Mouse (Mus musculus) B cell, adult 62 days (primary cell): ENCODE data around the gene Gm3187. TPM values are rescaled to one million over a fixed set of nuclear protein-coding genes. Genes with fewer than 3 reads are reported as not detected.

Experiments
- total RNA-seq: library from RNA; stranded (reverse); gene quantifications from 4 replicates; pipeline ENCODE4 v1.2.4, GENCODE M21; 2023

Gm3187 gene
- not detected in 4 replicates for total RNA-seq

GRCm38 (mm10) chr14:5483907-5484306 is at the start of gene Gm3187:
Gene Gm3187, plus strand, starts transcription at chr14:5484207.

GRCm38 (mm10) chr14:5455367-5455766 is 28.6 kb upstream of the Gm3187 start, which contains the start of gene Gm3194:
Gene Gm3194, minus strand, starts transcription at chr14:5455467.

DNA sequence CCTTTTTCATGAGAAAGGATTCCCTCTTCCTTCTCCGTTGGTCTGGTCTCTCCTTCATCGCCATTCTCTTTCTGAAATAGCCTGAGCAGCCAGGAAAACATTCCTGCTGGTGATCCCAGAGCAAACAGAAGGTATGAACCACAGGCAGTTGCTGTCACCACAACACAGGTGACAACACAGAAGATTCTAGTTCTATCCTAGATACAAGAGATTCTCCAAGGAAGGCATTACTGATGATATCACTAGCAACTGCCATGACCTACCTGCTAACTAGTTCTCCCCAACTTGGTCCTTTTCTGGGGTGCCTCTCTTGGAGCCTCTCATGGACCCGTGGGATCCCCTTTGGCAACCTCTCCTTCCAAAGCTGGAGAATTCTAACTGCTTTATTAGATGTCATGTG is 6.3 kb upstream of the Gm3187 start, which contains the start of gene Gm8246:
Gene Gm8246, minus strand, starts transcription at position 101 of the 400 bp plus-strand sequence.

GRCm38 (mm10) chr14:5501374-5501773 is 17.4 kb downstream of the Gm3187 start, which contains the start of gene Gm3488:
Gene Gm3488, plus strand, starts transcription at chr14:5501674.

DNA sequence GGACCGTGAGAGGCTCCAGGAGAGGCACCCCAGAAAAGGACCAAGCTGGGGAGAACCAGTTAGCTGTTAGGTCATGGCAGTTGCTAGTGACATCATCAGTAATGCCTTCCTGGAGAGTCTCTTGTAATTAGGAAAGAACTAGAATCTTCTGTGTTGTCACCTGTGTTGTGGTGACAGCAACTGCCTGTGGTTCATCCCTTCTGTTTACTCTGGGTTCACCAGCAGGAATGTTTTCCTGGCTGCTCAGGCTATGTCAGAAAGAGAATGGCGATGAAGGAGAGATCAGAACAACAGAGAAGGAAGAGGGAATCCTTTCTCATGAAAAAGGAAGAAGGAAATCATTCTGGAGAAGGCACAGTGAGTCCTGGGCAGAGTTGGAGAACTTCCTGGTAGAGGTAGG is 54.2 kb downstream of the Gm3187 start, which contains the start of gene Gm3532:
Gene Gm3532, plus strand, starts transcription at position 301 of the 400 bp plus-strand sequence.

Other genes starting within 250 kb of the Gm3187 start
- not detected in 4 replicates for gene Gm3526, start 223.6 kb upstream of the Gm3187 start, total RNA-seq
- not detected in 4 replicates for gene Gm3542, start 149.3 kb upstream of the Gm3187 start, total RNA-seq
- not detected in 4 replicates for gene Gm3500, start 95.2 kb upstream of the Gm3187 start, total RNA-seq
- gene Gm3194, start 28.7 kb upstream of the Gm3187 start, total RNA-seq: not detected in 4 replicates
- gene Gm8246, start 6.4 kb upstream of the Gm3187 start, total RNA-seq: not detected in 4 replicates
- not detected in 4 replicates for gene Gm3488, start 17.5 kb downstream of the Gm3187 start, total RNA-seq
- gene Gm3532, start 54.3 kb downstream of the Gm3187 start, total RNA-seq: not detected in 4 replicates
- gene Gm8265, start 148.8 kb downstream of the Gm3187 start, total RNA-seq: not detected in 4 replicates
- not detected in 4 replicates for gene Gm9603, start 203.2 kb downstream of the Gm3187 start, total RNA-seq